Mouse (Mus musculus) adrenal gland (tissue): ENCODE measurements at regions not wholly inside any gene's neighbourhood (a gene's known extent, or its start where the extent isn't known, plus 50 kb on each side); places are given as distances from the start of the nearest gene placed in this dataset.
"Not testable (repeated sequence)": the region's sequence is repeated elsewhere in the genome, so short reads cannot be mapped to it uniquely, and the experiment has no call there.

Experiments
- intact Hi-C: fragments of 180-260 bp; cut with DNase I; formaldehyde crosslinking; loops from one replicate; pipeline ENCODE4 v1.15.1; 2025

DNA sequence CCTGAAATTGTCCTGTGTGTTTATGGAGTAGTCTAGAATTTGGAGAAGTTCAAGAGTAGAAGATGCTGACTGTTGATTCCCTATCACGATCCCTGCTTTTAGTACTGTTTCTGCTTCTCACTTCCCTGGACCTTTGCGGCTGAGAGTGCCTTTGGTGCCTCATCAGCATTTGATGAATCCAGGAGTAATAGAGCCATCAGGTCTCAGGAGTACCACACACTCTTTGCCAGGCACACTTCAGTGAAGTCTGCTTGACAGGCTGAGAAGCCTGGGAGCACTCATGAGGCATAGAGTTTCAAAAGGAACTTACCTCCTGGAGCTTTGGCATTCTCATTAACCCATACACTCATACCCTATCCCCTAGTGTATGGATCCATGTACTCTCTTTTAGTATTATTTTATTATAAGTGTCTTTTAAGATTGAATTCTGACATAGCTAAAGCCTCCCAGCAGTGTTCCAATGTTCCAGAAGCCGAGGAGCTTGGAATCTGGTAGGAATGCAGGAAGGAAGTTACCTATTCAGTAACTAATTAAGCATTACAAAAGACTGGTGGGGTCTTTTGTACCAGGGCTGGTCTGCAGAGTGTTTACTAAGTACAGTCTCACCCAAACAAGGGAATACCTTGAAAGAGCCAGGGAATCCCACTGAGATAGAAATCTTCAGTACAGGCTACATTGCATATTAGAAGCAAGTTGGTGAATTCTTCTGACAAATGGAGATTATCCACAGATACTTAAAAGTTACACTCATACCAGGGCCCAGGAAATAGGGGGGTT, 139.7 kb downstream of the Tex13c3 start:
- intact Hi-C loops = not testable (repeated sequence)

DNA sequence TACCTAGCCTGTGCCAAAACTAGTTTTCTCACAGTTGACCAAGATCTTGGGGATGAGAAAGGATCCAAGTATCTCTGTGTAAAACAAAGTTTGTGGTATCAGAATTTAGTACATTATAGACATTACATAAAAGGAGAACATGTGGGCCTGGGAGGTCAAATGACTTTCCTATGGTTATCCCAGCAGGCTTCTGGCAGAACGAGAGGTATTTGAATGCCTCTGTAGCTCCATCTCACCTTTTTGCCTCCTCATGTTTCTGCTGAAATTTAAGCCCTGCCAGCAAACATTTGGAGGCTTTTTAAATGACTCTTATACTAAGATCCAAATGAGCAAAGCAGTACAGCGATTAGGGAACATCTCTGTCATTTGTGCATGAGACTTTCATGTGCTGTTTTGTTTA, 167.8 kb downstream of the Tex13c3 start:
- intact Hi-C loops = no loop called here

DNA sequence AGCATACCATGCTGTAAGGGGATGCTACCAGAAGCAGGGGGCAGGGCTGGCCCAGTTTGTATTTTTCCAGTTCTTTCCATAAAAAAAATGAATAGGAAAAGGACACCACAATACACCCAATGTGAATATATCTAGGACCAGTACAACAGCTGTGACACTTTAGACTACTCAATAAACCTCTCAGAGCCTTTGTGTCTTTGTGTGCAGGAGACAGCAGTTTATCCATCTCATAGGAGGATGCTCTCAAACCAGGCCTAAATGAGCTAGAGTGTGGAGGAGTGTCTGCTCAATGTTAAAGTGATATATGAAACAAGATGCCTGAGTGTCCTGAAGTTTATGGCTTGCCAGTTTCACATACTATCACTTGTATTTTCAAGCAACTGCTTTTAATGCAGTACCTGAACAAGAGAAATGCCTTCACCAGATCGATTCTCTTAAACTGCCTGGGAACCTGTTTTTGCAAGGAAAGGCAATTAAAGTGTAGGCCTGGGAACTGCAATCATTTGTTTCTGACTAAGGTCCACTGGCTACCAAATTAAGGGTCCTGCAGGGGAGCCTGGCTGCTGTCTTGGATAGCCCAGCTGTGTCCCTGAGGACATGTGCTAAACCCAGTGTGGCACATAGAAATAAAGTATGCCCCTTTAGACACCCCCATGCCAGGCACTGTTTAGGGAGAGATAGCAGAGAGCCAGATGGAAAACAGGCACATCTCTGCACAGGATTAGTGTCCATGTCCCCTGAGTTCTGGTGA, 169.1 kb downstream of the Tex13c3 start:
- intact Hi-C loops = no loop called here

DNA sequence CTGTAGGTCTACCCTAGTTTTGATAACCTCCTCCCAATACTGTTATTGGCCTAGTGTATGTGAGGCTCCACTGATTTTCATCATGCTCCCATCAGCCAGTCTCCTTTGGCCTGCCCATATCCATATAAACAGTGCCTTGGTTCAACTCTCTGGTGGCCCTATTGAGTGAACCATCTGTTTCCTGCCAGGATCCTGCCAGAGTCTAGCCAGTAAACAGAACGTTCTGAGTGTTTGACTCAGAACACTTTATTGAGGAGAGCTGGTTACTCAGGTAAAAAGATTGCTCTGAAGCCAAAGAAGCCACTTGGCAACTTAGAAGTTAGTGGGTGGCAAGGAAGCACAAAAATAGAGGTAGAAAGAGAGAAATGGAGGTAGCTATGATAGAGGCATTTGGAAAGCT, 169.7 kb downstream of the Tex13c3 start:
- intact Hi-C loops = no loop called here

DNA sequence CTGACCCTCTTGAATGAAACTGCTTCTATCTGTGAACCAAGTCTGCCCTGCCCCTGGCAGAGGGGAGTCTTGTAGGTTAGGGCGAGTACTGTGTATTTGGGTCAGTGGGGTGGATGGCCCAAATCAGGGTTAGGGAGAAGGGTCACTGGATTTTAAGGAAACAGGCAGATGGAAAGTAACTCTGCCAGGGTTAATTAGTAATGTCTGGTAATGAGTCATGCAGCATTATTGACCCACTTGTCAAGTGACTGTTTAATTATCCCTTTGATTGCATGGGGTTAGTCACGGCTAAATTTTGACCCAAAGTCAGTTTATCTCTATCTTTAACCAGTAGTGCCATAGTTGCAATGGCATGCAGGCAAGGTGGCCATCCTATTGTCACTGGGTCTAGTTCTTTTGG, 192.9 kb downstream of the Tex13c3 start:
- intact Hi-C loops = no loop called here

DNA sequence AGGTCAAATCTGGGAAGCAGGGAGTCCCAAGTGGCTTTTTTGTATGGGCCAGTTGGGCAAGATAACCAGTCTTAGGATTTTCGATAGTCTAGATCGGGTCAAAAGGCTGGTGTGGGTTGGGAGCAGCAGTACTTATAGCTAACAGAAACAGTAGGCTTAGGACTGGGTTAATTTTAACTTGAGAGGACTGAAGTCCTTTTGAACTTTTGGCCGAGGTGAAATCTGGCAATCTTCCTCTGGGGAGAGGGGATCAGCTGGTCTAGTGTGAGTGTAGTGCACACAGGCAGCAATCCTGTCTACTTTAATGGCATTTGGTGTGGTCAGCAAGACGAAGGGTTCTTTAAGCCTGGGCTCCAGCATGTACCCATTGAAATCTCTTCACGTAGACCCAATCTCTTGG, 194.7 kb downstream of the Tex13c3 start:
- intact Hi-C loops = no loop called here

DNA sequence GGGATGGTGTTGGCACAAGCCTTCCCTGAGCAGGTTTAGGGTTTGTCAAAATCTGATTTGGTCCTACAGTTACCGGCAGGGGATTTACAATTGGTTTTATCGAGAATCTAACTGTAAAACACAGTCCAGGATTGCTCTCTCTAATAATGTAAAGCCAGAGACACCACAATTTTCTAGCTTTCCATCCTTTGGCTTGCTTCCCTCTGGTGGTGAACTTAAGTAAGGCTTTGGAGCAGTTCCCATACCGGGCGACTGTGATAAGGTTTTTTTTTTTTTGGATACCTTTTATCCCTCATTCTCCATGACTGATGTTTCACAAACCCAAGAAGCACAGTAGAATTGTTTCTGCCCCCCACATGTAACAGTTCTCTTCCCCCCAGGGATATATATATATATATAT, 195.3 kb downstream of the Tex13c3 start:
- intact Hi-C loops = no loop called here

DNA sequence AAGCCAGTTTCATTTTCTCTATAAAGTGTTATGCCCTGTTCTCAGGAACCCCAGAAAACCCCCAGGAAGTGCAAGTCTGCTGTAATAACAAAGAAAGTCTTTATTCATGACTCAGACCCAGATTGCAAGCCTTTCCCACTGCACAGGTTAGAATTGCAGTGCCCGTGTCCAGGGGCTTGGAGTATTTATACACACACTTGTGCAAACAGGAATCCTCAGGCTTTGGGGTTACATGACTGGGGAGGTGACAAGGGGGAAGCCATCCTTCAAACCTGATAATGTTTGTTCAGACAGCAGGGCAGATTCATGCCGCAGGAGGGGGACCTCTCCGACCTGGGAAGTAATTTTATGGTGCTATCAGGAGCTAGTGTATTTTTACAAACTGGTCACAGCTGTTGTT, 198.0 kb downstream of the Tex13c3 start:
- intact Hi-C loops = no loop called here

DNA sequence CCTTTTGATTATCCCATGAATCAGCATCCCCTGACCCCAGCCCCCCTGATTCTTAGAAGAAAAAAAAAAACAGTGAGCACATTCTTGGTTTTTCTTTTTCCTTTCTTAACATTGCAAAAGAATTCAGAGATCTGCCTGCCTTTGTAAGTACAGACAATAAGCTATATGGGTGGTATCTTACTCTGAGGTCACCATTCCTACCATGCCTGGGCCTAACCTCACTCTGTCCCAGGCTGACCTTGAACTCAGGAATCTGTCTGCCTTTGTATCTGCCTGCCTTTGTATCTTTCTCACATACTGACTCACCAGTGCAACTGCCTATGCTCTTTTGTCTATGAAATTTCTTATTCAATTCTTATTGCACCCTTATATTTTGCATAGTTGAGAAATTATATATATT, 216.9 kb downstream of the Tex13c3 start:
- intact Hi-C loops = no loop called here

DNA sequence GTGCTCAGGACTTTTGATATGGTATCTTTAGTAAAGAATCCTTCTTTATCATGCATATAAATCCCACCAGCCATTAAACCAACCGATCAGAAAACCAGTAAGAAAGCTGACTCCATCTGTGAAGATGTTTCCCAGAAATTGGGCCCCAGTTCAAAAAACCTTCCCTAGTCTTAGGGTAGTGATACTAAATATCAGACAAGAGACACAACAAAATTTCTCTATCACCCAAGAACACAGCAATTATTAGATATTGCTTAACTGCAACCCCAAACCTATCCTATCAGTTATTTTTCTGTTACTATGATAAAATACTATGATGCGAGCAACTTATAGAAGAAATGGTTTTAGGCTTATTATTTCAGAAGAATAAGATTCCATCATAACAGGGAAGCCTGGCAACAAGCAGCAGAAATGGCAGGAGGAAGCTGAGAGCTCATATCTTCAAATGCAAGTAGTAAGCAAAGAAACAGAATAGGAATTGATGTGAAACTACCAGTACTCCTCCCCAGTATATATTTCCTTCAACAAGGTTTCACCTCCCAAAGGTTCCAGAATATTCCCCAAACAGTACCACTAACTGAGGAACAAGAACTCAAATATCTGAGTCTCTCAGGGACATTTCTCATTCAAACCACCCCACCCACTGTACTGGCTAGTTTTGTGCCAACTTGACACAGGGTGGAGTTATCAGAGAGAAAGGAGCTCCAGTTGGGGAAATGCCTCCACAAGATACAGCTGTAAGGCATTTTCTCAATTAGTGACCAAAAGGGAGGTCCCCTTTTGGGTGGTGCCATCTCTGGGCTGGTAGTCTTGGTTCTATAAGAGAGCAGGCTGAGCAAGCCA, 234.1 kb downstream of the Tex13c3 start:
- intact Hi-C loops = no loop called here

DNA sequence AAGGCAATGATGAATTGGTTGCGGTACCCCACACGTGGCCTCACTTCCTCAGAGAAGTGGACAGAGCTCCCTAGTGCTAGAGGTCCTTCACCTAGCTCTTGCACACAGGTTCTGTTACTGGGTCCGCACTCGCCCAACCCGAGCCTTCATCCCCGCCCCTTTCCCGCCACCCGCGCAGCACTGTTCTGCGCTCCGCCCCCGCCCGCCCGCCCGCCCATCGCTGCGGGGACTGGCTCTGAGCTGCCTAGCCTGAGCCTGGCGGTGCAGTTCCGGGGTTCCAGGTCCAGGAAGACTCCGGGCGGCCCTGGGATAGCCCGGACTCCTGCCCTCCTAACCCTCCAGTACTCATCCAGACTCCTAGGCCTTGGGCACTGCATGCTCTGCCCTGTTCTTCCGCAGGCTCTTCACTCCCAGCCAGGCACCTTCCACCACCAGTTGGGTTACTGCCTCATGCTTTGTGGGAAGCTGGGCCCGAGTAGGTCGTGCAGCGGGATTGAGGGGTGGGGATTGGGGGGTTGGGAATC, 243.3 kb downstream of the Tex13c3 start:
- intact Hi-C loops = no loop called here

DNA sequence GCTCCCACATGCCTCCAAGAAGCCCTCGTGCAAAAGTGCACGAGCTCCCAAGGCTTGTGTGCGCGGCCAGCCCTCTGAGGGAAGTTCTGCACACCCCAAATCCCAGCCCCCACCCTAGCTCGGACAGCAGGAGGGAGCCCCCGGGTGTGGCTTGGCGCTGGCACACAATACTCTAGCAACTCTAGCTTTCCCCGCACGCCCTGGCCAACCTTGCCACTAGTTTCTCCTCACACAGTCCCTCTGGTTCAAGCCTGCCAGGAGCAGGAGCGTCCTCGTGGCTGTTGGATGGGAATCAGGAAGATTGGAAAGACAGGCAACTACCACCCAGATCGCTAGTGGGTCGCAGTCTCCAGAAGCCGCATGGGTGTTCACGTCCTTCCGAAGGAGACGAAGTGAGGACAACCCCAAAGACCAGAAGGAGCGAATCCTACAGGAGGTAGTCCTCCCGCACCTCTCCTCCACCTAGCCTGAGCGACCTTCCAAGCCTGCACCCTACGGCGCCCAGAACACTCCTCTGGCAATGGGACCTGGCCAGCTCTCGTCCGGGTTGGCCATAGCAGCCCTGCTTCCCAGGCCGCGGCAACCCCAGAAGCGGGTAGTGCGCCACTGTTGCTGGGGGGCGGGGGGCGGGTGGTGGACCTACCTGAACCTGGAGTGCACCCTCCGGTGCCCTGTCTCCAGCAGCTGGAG, 243.9 kb downstream of the Tex13c3 start:
- intact Hi-C loops = no loop called here

DNA sequence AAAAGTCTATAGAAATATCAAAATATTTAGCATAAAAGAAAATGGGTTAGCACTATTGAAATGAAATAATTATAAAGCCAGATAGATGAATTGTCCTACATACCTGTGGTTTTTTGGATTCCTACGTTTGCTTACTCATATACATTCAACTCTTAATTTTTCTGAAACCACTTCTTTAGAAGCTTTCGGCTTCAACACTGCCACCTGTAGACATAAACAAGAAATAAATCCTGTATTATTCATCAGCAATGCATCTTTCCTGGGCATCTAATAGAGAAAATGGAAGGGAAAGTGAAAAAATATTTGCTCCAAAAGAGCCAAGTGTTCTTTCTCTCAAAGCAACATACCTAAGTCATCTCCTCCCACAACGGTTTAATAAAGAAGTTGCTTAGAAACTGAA, 245.7 kb downstream of the Tex13c3 start:
- intact Hi-C loops = no loop called here

DNA sequence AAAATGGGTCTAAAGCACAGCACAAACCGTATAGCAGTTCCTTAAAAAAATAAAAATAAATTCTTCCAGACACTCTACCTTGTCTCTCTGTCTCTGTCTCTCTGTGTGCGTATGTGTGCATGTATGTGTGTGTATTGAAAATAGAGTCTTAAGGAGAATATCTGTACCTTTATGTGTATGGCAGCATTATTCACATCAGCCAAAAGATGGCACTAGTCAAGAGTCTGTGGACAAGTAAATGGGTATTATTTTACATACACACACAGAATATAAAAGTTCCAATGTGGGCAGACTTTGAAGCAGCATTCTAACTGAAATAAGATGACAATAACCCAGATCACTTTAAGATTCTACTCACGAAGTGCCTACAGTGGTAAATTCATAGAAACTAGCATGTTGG, 249.3 kb downstream of the Tex13c3 start:
- intact Hi-C loops = no loop called here

DNA sequence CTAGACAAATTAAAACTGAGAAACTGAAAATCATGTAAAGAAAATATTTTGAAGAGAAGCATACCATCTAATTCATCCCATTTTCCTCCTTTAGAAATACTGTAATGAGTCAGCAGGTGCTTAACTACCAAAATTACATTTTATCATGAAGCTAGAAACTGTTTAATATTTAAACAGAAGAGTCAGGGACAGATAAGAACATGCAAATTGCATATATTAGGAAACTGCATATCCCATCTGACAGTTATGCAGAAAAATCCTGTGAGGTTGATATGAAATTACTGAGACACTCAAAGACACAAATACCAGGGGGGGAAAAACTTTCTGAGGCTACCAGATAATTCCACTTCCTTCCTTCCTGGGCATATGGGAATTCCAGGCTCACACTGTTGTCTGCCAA, 257.8 kb downstream of the Tex13c3 start:
- intact Hi-C loops = no loop called here

DNA sequence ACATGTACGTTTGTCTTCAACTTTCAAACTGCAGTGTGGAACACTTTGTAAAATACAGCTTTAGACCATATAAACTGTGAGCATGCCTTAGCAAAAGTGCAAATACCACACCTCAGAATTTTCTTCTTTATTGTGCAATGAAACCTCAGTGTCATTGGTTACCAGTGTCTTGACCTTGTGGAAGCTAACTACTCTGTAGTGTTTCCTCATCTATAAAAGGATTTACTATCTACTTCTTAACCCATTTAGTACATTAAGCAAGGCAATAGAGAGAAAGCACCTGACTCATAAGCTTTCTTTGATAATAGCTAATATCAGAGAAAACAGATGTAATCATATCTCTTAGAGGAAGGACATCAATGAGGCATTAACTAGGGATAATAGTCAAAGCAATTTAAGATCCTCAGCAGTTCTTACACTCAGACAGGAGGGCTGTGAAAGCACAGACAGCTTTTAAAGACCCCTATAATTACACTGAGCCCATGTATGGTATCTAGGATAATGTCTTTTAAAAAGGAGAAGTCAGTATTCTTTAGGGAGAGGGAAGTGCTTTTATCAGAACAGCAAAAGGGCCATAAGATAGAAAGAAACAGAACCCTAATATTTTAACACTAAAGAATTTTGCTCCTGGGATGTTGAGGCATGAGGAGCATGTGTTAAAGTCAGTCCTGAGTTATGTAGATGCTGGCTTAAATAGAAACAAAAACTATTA, 260.2 kb downstream of the Tex13c3 start:
- intact Hi-C loops = no loop called here

DNA sequence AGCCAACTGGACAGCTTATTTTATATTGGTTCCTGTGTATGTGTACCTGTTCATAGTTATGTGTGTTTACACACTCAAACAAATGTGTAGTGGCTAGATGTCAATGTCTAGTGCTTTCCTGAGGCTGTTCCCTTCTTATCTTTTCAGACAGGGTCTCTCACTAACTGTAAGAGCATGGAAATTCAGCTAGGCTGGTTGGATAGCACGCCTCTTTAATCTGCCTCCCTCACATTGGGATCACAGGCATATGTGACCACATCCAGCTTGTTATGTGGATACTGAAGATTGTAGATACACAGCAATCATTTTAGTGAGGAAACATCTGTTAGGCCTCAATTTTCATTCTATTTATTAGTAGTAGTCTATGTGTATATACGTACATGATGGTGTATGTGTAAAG, 261.4 kb downstream of the Tex13c3 start:
- intact Hi-C loops = no loop called here

DNA sequence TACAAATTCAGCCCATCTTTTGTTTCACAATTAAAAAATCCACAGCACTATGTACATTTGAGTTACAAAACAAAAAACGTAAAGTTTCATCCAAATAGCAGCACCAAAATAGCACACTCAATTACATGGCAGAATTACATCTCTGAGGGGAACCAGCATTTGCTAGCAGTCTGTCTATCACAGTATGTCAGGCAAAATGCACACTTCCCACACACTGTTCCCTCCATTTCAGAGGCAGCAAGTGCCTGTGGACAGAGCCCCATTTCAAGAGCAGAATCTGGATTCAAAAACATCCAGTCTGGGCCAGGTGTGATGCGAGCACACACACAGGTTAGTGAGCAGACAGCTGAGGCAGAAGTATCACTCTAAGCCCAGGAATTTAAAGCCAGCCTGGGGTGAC, 261.8 kb downstream of the Tex13c3 start:
- intact Hi-C loops = no loop called here

DNA sequence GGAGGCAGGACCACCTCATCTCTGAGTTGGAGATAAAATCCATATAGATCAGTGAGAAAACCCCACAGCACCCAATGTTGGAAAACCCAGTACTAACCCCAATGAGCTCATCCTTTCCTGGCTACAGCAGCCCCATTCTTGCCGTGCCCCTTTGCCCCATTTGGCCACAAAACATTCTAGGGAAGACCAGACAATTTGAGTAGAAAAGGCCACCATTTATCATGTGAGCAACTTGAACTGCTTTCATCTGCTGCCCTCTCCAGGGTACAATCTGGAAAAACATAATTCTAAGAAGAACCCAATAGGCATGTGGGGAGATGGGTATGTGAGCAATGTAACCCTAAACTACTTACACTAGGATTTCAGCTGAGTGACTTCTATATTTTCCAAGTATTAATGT, 274.7 kb downstream of the Tex13c3 start:
- intact Hi-C loops = loop anchor here (5.0 to 10.0 kb wide), 2 partner anchors 322 to 519 kb away; no protein-coding TSS in a partner anchor

DNA sequence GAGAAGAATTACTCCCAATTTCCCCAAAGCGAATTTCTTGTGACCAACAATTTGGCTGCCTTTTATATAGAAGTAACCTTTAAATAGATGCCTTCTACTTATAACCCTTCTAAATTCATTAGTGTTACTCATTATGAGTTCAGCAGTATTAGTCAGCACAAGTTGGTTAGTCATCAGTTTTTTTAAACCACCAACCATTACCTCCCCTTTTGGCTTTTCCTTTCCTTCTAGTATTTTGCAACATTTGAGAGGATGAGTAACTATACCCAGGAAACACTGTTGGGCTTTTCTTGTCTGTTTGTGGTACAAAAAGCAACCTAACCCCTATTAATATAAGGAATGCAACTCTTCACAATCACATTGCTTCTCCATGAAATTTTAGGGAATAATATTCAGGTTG, 278.6 kb downstream of the Tex13c3 start:
- intact Hi-C loops = loop anchor here (10.0 kb wide), 1 partner anchor 318 kb away; no protein-coding TSS in a partner anchor
